Comparison of ENCODE assay signal across 24 mouse cellular contexts in genomic region chr9:122021581-122021980, GRCm38 (mm10). TPM values are rescaled to one million over a fixed set of nuclear protein-coding genes. Genes with fewer than 3 reads are reported as not detected.
DNase-seq lines count a peak whose midpoint lies in the region; ATAC-seq and TF ChIP-seq lines count a peak whose summit lies in the region.
"Had no signal": no experiment of that assay in that cellular context is flagged by ENCODE, and none has a peak within 500 bp of the region (broad histone marks: within the 10 kb centered on the region; RNA-seq: fewer than 3 reads in every experiment).

No protein-coding gene starts in this region.

- H3K27me3 ChIP-seq in heart, postnatal 0 days (ENCODE audit: control insufficient read depth, insufficient read depth, low read length), result no peaks in the 10 kb centered on the region
- H3K27me3 ChIP-seq: forebrain, embryonic 13.5 days; heart, embryonic 12.5 days; heart, embryonic 15.5 days; hindbrain, embryonic 13.5 days; intestine, embryonic 15.5 days had no signal

- H3K36me3 ChIP-seq in heart, postnatal 0 days (replicated peaks; ENCODE audit: control insufficient read depth, insufficient read depth, low read length), result no peaks in the 10 kb centered on the region
- H3K36me3 ChIP-seq: forebrain, embryonic 10.5 days; heart, embryonic 12.5 days; heart, embryonic 15.5 days; hindbrain, embryonic 10.5 days; hindbrain, embryonic 13.5 days; intestine, embryonic 15.5 days had no signal

- DNase-seq in gastrocnemius, adult 2 months, result no peak
- no peak for DNase-seq in gastrocnemius, adult 18-20 months (ENCODE audit: low spot score)
- no peak for DNase-seq in heart, postnatal 0 days (ENCODE audit: low spot score)
- DNase-seq in heart, postnatal 25 days (ENCODE audit: low spot score), result no peak
- no peak for DNase-seq in urinary bladder, postnatal 14 days (ENCODE audit: low spot score)
- DNase-seq: adrenal gland, adult 2 months; adrenal gland, postnatal 14 days; cerebellum, adult 18-20 months; cerebellum, postnatal 14 days; gastrocnemius, postnatal 25 days; heart, postnatal 14 days; kidney, adult 11 months had no signal

- intact Hi-C loops in gastrocnemius, adult 2 months (cut with DNase I), result no loop called here
- intact Hi-C loops in heart, postnatal 25 days (cut with DNase I), result no loop called here

- WGBS in heart, postnatal 0 days, result 94% methylated on average over 5 of the region's 5 CpGs

- TF ChIP-seq CTCF in gastrocnemius, adult 2 months (IDR thresholded peaks at IDR 0.05), result no peak
- TF ChIP-seq CTCF in heart, postnatal 0 days (IDR thresholded peaks at IDR 0.05; ENCODE audit: low read depth), result no peak

- TF ChIP-seq EP300 in heart, postnatal 0 days (IDR thresholded peaks at IDR 0.05; ENCODE audit: low read depth), result no peak

- peaks cover 17% of the 10 kb centered on the region for H3K4me1 ChIP-seq in heart, postnatal 0 days (ENCODE audit: control insufficient read depth, insufficient read depth)
- peaks cover 49% of the 10 kb centered on the region for H3K4me1 ChIP-seq in brown adipose tissue, adult 24 weeks (ENCODE audit: control insufficient read depth, insufficient read depth, insufficient read length, low read length)

- H3K9ac ChIP-seq in heart, postnatal 0 days (replicated peaks; ENCODE audit: low read depth, low read length), result no peak overlapping the region
- H3K9ac ChIP-seq: forebrain, embryonic 13.5 days; heart, embryonic 12.5 days; heart, embryonic 15.5 days; hindbrain, embryonic 13.5 days; intestine, embryonic 15.5 days had no signal

- H3K4me3 ChIP-seq in gastrocnemius, adult 2 months, result no peak overlapping the region
- H3K4me3 ChIP-seq in heart, postnatal 0 days (ENCODE audit: low read depth, low read length), result no peak overlapping the region
- H3K4me3 ChIP-seq in brown adipose tissue, adult 24 weeks (ENCODE audit: insufficient read depth, low read depth, low read length), result no peak overlapping the region
- H3K4me3 ChIP-seq: forebrain, embryonic 10.5 days; forebrain, embryonic 13.5 days; heart, embryonic 12.5 days; heart, embryonic 15.5 days; hindbrain, embryonic 10.5 days; hindbrain, embryonic 13.5 days; intestine, embryonic 15.5 days had no signal

- no peaks in the 10 kb centered on the region for H3K9me3 ChIP-seq in heart, postnatal 0 days (replicated peaks; ENCODE audit: control insufficient read depth, low read length)
- H3K9me3 ChIP-seq: forebrain, embryonic 10.5 days; forebrain, embryonic 13.5 days; heart, embryonic 12.5 days; heart, embryonic 15.5 days; hindbrain, embryonic 10.5 days; hindbrain, embryonic 13.5 days; intestine, embryonic 15.5 days had no signal

- ATAC-seq in heart, postnatal 0 days (ENCODE audit: insufficient read depth, low read depth), result no peak
- ATAC-seq: CD4-positive, CD25-positive, alpha-beta regulatory T cell, adult 4 months; forebrain, embryonic 13.5 days; forebrain, embryonic 16.5 days; hindbrain, embryonic 16.5 days; intestine, embryonic 15.5 days had no signal

- H3K27ac ChIP-seq in gastrocnemius, adult 2 months, result peak overlapping the region; percentile 86
- H3K27ac ChIP-seq in heart, postnatal 0 days (ENCODE audit: low read depth), result 0 out of 2 replicates have a peak overlapping the region, but pooled peaks have one; percentile 11
- H3K27ac ChIP-seq in brown adipose tissue, adult 24 weeks (replicated peaks; ENCODE audit: low read depth, low read length), result peak overlapping the region; percentile 100
- H3K27ac ChIP-seq: forebrain, embryonic 10.5 days; forebrain, embryonic 13.5 days; hindbrain, embryonic 10.5 days; hindbrain, embryonic 13.5 days; intestine, embryonic 15.5 days had no signal

- H3K4me2 ChIP-seq in heart, postnatal 0 days (ENCODE audit: low read depth, low read length), result no peak overlapping the region
- H3K4me2 ChIP-seq: forebrain, embryonic 13.5 days; heart, embryonic 12.5 days; heart, embryonic 15.5 days; hindbrain, embryonic 13.5 days; intestine, embryonic 15.5 days had no signal

RNA-seq across cellular contexts. Expression of gene Pomgnt2, which starts 24.7 kb away (rescaled TPM):
- total RNA-seq in gastrocnemius, adult 2 months (2021), result 10 to 100 TPM; 14.9 to 16.7 TPM
- total RNA-seq in gastrocnemius, adult 18-20 months (2021), result 10 to 100 TPM; 15.9 to 16.6 TPM
- 14.2 and 19.4 TPM in 2 replicates for total RNA-seq in heart, postnatal 0 days (2014; rRNA removed; ENCODE audit: low replicate concordance)
- 6.9 and 7.9 TPM in 2 replicates for polyA plus RNA-seq in heart, postnatal 0 days (2015; fragmentation: Nextera tagmentation; extraction: Ambion mirVana)
- 10 to 100 TPM; 12.1 to 13.1 TPM for total RNA-seq in heart, postnatal 25 days (2021)
- 4.0 and 6.3 TPM in 2 replicates for polyA plus RNA-seq in brown adipose tissue, adult 24 weeks (2012; ENCODE audit: insufficient read depth, insufficient read length, missing spikeins)
- total RNA-seq: MEL had no signal
- polyA plus RNA-seq: CD4-positive, CD25-positive, alpha-beta regulatory T cell, adult 4 months had no signal

Comparison
In these comparisons a context has a peak if more than half of its experiments do, and no peak if none do; other contexts are left out.
1. H3K27ac ChIP-seq: peak in every context shown above with its lines; median percentile 100 in brown adipose tissue, adult 24 weeks; 86 in gastrocnemius, adult 2 months; 11 in heart, postnatal 0 days.